Mouse (Mus musculus) stomach, postnatal 0 days (tissue): ENCODE measurements around the gene Lrch4. TPM values are rescaled to one million over a fixed set of nuclear protein-coding genes. Genes with fewer than 3 reads are reported as not detected.

ENCODE experiments used
- ATAC-seq: fragments of 200-750 bp; cut with Nextera tagmentation; 2 replicates; pipeline ENCODE4 v1.8.0; 2017; ENCODE audit not compliant: low FRiP score, low TSS enrichment
- DNase-seq: peaks from one replicate; pipeline ENCODE4 v3.0.0-alpha.2; 2016; ENCODE audit warnings: low spot score
- H3K27ac ChIP-seq: fragments of 300-500 bp; sonication (generic); replicated peaks from 2 replicates; pipeline ENCODE4 v1.5.1; 2014; ENCODE audit warnings: mild to moderate bottlenecking, control low read depth
- H3K27me3 ChIP-seq: fragments of 300-500 bp; sonication (generic); 2 replicates; pipeline ENCODE4 v1.6.1; 2014; ENCODE audit warnings: low read length; ENCODE audit not compliant: control insufficient read depth, insufficient read depth
- H3K36me3 ChIP-seq: fragments of 300-500 bp; sonication (generic); 2 replicates; pipeline ENCODE4 v1.6.1; 2014; ENCODE audit warnings: low read length, mixed read lengths; ENCODE audit not compliant: control insufficient read depth, insufficient read depth
- H3K4me1 ChIP-seq: fragments of 300-500 bp; sonication (generic); replicated peaks from 2 replicates; pipeline ENCODE4 v1.6.1; 2014; ENCODE audit warnings: antibody characterized with exemption; ENCODE audit not compliant: control insufficient read depth, insufficient read depth
- H3K4me2 ChIP-seq: fragments of 300-500 bp; sonication (generic); replicated peaks from 2 replicates; pipeline ENCODE4 v1.6.1; 2014; ENCODE audit warnings: low read depth, mild to moderate bottlenecking, control low read depth, moderate library complexity
- H3K4me3 ChIP-seq: fragments of 300-500 bp; sonication (generic); 2 replicates; pipeline ENCODE4 v1.5.1; 2014; ENCODE audit warnings: low read depth, low read length, control low read depth
- H3K9ac ChIP-seq: fragments of 300-500 bp; sonication (generic); 2 replicates; pipeline ENCODE4 v1.6.1; 2014; ENCODE audit warnings: mild to moderate bottlenecking, low read length, control low read depth, mixed read lengths
- H3K9me3 ChIP-seq: fragments of 300-500 bp; sonication (generic); 2 replicates; pipeline ENCODE4 v1.6.1; 2016; ENCODE audit warnings: low read length; ENCODE audit not compliant: control insufficient read depth
- CTCF ChIP-seq: IDR thresholded peaks from 2 replicates; pipeline ENCODE4 v1.5.1; 2016; ENCODE audit warnings: antibody characterized with exemption, low read depth, mild to moderate bottlenecking, moderate library complexity
- EP300 ChIP-seq: optimal IDR thresholded peaks from 2 replicates; pipeline ENCODE3; 2016; ENCODE audit warnings: antibody characterized with exemption
- WGBS: fragments of 180-500 bp; shearing (Covaris S2); extraction: QIAGEN DNeasy Blood & Tissue Kit; methylation state at CpG from one replicate; pipeline ENCODE4 v1.1.7; 2014; 5-methylcytosine and 5-hydroxymethylcytosine counted together
- polyA plus RNA-seq: library from polyadenylated mRNA; unstranded; fragments of >200 nt; fragmentation: Nextera tagmentation; extraction: Ambion mirVana; gene quantifications from 2 replicates; pipeline ENCODE4 v1.2.1, GENCODE M21; 2015

The Lrch4 gene
- polyA plus RNA-seq, 1 experiment from 2014 or later: 22.5 TPM

GRCm38 (mm10) chr5:137630602-137631001 lies 1.7 kb downstream of the Lrch4 start:
- Histone ChIP-seq H3K36me3 (peaks cover 14% of the 10 kb centered on the region), H3K4me1 (peaks cover 8% of the 10 kb centered on the region), H3K9ac (peak overlapping the region; percentile 87), H3K4me2 (peak overlapping the region; percentile 75), H3K27ac (peak overlapping the region; percentile 97), H3K9me3 (no peaks in the 10 kb centered on the region), H3K27me3 (no peaks in the 10 kb centered on the region), H3K4me3 (peak overlapping the region; percentile 91)
- 12% methylated on average over 3 of the region's 3 CpGs for WGBS
- no peak for TF ChIP-seq CTCF
- TF ChIP-seq EP300: no peak
- peak; percentile 78 for DNase-seq
- ATAC-seq: peak; percentile 13; the same call in 1 of the 2 replicates

GRCm38 (mm10) chr5:137631171-137631570 lies 2.2 kb downstream of the Lrch4 start:
- Histone ChIP-seq H3K4me1 (peaks cover 8% of the 10 kb centered on the region), H3K27me3 (no peaks in the 10 kb centered on the region), H3K27ac (peak overlapping the region; percentile 97), H3K4me3 (peak overlapping the region; percentile 91), H3K4me2 (peak overlapping the region; percentile 75), H3K9me3 (no peaks in the 10 kb centered on the region), H3K36me3 (peaks cover 19% of the 10 kb centered on the region), H3K9ac (peak overlapping the region; percentile 87)
- ATAC-seq (no peak), DNase-seq (no peak)
- WGBS: 38% methylated on average over 9 of the region's 9 CpGs
- TF ChIP-seq CTCF: no peak
- TF ChIP-seq EP300: no peak

GRCm38 (mm10) chr5:137631591-137631990 lies 2.7 kb downstream of the Lrch4 start:
- no peak for ATAC-seq
- TF ChIP-seq EP300: no peak
- TF ChIP-seq CTCF: no peak
- WGBS: 57% methylated on average over 4 of the region's 4 CpGs
- Histone ChIP-seq H3K27ac (peak overlapping the region; percentile 97), H3K36me3 (peaks cover 22% of the 10 kb centered on the region), H3K9me3 (no peaks in the 10 kb centered on the region), H3K4me1 (peaks cover 8% of the 10 kb centered on the region), H3K4me2 (peak overlapping the region; percentile 75), H3K4me3 (peak overlapping the region; percentile 91; the same call in 1 of the 2 replicates), H3K27me3 (no peaks in the 10 kb centered on the region), H3K9ac (peak overlapping the region; percentile 87)
- DNase-seq: no peak

GRCm38 (mm10) chr5:137633397-137634084 lies 4.6 kb downstream of the Lrch4 start:
- Histone ChIP-seq H3K4me2 (no peak overlapping the region), H3K4me1 (peaks cover 8% of the 10 kb centered on the region), H3K9me3 (no peaks in the 10 kb centered on the region), H3K27me3 (no peaks in the 10 kb centered on the region), H3K27ac (peak overlapping the region; percentile 30; the same call in 1 of the 2 replicates), H3K9ac (no peak overlapping the region), H3K36me3 (peaks cover 37% of the 10 kb centered on the region), H3K4me3 (no peak overlapping the region)
- ATAC-seq (no peak), DNase-seq (peak; percentile 43)
- TF ChIP-seq CTCF (no peak), EP300 (no peak)
- WGBS: 69% methylated on average over 12 of the region's 12 CpGs

GRCm38 (mm10) chr5:137639472-137639871 lies 10.6 kb downstream of the Lrch4 start:
- Histone ChIP-seq H3K4me3 (no peak overlapping the region), H3K27me3 (no peaks in the 10 kb centered on the region), H3K4me1 (no peaks in the 10 kb centered on the region), H3K9ac (no peak overlapping the region), H3K36me3 (peaks cover 45% of the 10 kb centered on the region), H3K27ac (no peak overlapping the region), H3K9me3 (no peaks in the 10 kb centered on the region), H3K4me2 (no peak overlapping the region)
- WGBS: 59% methylated on average over 6 of the region's 7 CpGs
- no peak for DNase-seq
- ATAC-seq: no peak
- TF ChIP-seq EP300: no peak
- no peak for TF ChIP-seq CTCF

- TF ChIP-seq CTCF (peak; percentile 64), EP300 (no peak)
- Histone ChIP-seq H3K9me3 (no peaks in the 10 kb centered on the region), H3K4me1 (no peaks in the 10 kb centered on the region), H3K9ac (no peak within 1 kb of the TSS), H3K4me3 (no peak within 1 kb of the TSS), H3K4me2 (no peak within 1 kb of the TSS), H3K27ac (no peak within 1 kb of the TSS), H3K27me3 (no peaks in the 10 kb centered on the region), H3K36me3 (peaks cover 35% of the 10 kb centered on the region)
- WGBS: 83% methylated on average over 19 of the region's 19 CpGs
- DNase-seq: peak; percentile 59
- peak; percentile 19; the same call in 1 of the 2 replicates for ATAC-seq
These were observed 12.1 kb downstream of the Lrch4 start, which contains the start of gene Sap25 for GRCm38 (mm10) chr5:137641054-137641453. Gene Sap25 (plus strand): TSS chr5:137641334.
